Mouse (Mus musculus) heart, postnatal 0 days (tissue): ENCODE measurements around the gene Mcm6.

Experiments used
- CTCF ChIP-seq: IDR thresholded peaks from 2 replicates; pipeline ENCODE4 v1.5.1; 2016; ENCODE audit warnings: antibody characterized with exemption, control low read depth, low read depth
- EP300 ChIP-seq: IDR thresholded peaks from 2 replicates; pipeline ENCODE4 v1.6.1; 2016; ENCODE audit warnings: antibody characterized with exemption, low read depth

DNA sequence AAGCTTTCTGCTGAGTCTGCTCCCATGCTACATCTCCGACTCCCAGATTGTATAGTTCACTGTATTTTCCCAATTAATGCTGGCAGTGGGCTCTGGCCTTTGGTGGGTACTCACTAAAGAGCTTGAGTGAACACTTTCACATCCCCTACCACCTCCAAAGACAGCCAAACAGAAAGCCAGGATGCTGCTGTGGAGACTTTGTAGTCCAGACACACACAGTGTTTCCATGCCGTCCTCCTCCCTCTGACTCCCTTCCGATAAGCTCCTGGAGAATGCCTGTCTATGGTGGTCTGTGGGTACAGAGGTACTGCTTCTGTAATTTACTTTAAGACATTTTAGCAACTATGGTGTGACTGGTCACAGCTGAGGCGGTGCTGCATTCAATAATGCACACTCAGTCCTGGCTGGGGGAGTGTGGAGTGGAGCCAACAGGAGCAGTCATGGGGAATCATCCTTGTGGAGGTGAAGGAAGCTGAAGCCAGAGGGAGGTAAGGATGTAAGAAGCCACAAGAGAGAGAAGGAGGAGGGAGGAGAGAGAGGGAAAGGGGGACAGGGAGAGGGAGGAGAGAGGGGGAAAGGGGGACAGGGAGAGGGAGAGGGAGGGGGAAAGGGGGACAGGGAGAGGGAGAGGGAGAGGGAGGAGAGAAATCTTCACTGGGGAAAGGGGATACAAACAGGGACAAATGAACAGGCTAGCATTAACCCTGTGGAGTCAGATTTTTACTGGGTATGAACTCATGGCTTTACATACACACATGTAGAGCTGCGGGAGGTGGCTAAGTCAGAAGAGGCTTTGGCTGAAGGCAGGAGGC lies 63.5 kb downstream of the Mcm6 start:
- TF ChIP-seq CTCF, result no peak
- TF ChIP-seq EP300, result no peak
